Mouse (Mus musculus): Measurements from ENCODE around the gene Atg9a. TPM values are rescaled to one million over a fixed set of nuclear protein-coding genes. Genes with fewer than 3 reads are reported as not detected.

Gene Atg9a
- polyA plus RNA-seq, 1 experiment from 2014 or later = 48.8 TPM

GRCm38 (mm10) chr1:75140601-75141190, 51.3 kb downstream of the Atg9a start:
- no peak for ATAC-seq
- H3K9me3 ChIP-seq (ENCODE audit: control insufficient read depth, low read length) = no peaks in the 10 kb centered on the region
- H3K4me3 ChIP-seq (replicated peaks; ENCODE audit: low read length) = peak overlapping the region; percentile 92
- peaks cover 23% of the 10 kb centered on the region for H3K4me1 ChIP-seq (replicated peaks; ENCODE audit: control insufficient read depth, insufficient read depth, low read length)
- H3K27me3 ChIP-seq (replicated peaks; ENCODE audit: control insufficient read depth, insufficient read depth, low read length) = no peaks in the 10 kb centered on the region
- H3K9ac ChIP-seq (replicated peaks; ENCODE audit: low read depth, low read length) = peak overlapping the region; percentile 96
- H3K36me3 ChIP-seq (ENCODE audit: control insufficient read depth, insufficient read depth) = peaks cover 18% of the 10 kb centered on the region
- 62% methylated on average over 4 of the region's 4 CpGs for WGBS
- H3K4me2 ChIP-seq (ENCODE audit: low read length) = peak overlapping the region; percentile 89
- H3K27ac ChIP-seq (ENCODE audit: low read length) = no peak overlapping the region

GRCm38 (mm10) chr1:75138448-75138847, 53.5 kb downstream of the Atg9a start:
- Histone ChIP-seq H3K4me2 (ENCODE audit: low read length) (no peak overlapping the region), H3K27ac (ENCODE audit: low read length) (no peak overlapping the region), H3K4me1 (replicated peaks; ENCODE audit: control insufficient read depth, insufficient read depth, low read length) (peaks cover 13% of the 10 kb centered on the region), H3K4me3 (replicated peaks; ENCODE audit: low read length) (no peak overlapping the region), H3K27me3 (replicated peaks; ENCODE audit: control insufficient read depth, insufficient read depth, low read length) (no peaks in the 10 kb centered on the region), H3K9me3 (ENCODE audit: control insufficient read depth, low read length) (no peaks in the 10 kb centered on the region), H3K9ac (replicated peaks; ENCODE audit: low read depth, low read length) (no peak overlapping the region), H3K36me3 (ENCODE audit: control insufficient read depth, insufficient read depth) (peaks cover 13% of the 10 kb centered on the region; the same call in 1 of the 2 replicates)
- no peak for ATAC-seq
- 93% methylated on average over 2 of the region's 2 CpGs for WGBS

GRCm38 (mm10) chr1:75136730-75137129, 55.3 kb downstream of the Atg9a start:
- no peak for ATAC-seq
- Histone ChIP-seq H3K36me3 (ENCODE audit: control insufficient read depth, insufficient read depth) (peaks cover 13% of the 10 kb centered on the region; the same call in 1 of the 2 replicates), H3K4me2 (ENCODE audit: low read length) (no peak overlapping the region), H3K4me1 (replicated peaks; ENCODE audit: control insufficient read depth, insufficient read depth, low read length) (peaks cover 13% of the 10 kb centered on the region), H3K9ac (replicated peaks; ENCODE audit: low read depth, low read length) (no peak overlapping the region), H3K27ac (ENCODE audit: low read length) (no peak overlapping the region), H3K9me3 (ENCODE audit: control insufficient read depth, low read length) (no peaks in the 10 kb centered on the region), H3K27me3 (replicated peaks; ENCODE audit: control insufficient read depth, insufficient read depth, low read length) (no peaks in the 10 kb centered on the region), H3K4me3 (replicated peaks; ENCODE audit: low read length) (no peak overlapping the region)
- WGBS = 78% methylated on average over 3 of the region's 3 CpGs

- 94% methylated on average over 6 of the region's 6 CpGs for WGBS
These were observed 55.7 kb downstream of the Atg9a start for GRCm38 (mm10) chr1:75136293-75136692.

GRCm38 (mm10) chr1:75133421-75134207, 58.4 kb downstream of the Atg9a start, which contains the start of gene Slc23a3:
TSS of gene Slc23a3 (minus strand) at chr1:75133890.
- no peak for ATAC-seq

More at GRCm38 (mm10) chr1:75136293-75136692, 55.7 kb downstream of the Atg9a start:
- H3K9ac ChIP-seq (replicated peaks; ENCODE audit: low read depth, low read length) = no peak overlapping the region
- H3K4me1 ChIP-seq (replicated peaks; ENCODE audit: control insufficient read depth, insufficient read depth, low read length) = peaks cover 13% of the 10 kb centered on the region
- peaks cover 13% of the 10 kb centered on the region; the same call in 1 of the 2 replicates for H3K36me3 ChIP-seq (ENCODE audit: control insufficient read depth, insufficient read depth)
- no peak for ATAC-seq
- H3K27me3 ChIP-seq (replicated peaks; ENCODE audit: control insufficient read depth, insufficient read depth, low read length) = no peaks in the 10 kb centered on the region
- H3K9me3 ChIP-seq (ENCODE audit: control insufficient read depth, low read length) = no peaks in the 10 kb centered on the region
- no peak overlapping the region for H3K27ac ChIP-seq (ENCODE audit: low read length)
- no peak overlapping the region for H3K4me3 ChIP-seq (replicated peaks; ENCODE audit: low read length)
- H3K4me2 ChIP-seq (ENCODE audit: low read length) = no peak overlapping the region

More at GRCm38 (mm10) chr1:75133421-75134207, 58.4 kb downstream of the Atg9a start, which contains the start of gene Slc23a3:
- WGBS = 72% methylated on average over 12 of the region's 12 CpGs
- Histone ChIP-seq H3K27ac (ENCODE audit: low read length) (no peak within 1 kb of the TSS), H3K4me2 (ENCODE audit: low read length) (no peak within 1 kb of the TSS), H3K36me3 (ENCODE audit: control insufficient read depth, insufficient read depth) (peaks cover 10% of the 10 kb centered on the region; the same call in 1 of the 2 replicates), H3K27me3 (replicated peaks; ENCODE audit: control insufficient read depth, insufficient read depth, low read length) (no peaks in the 10 kb centered on the region), H3K9me3 (ENCODE audit: control insufficient read depth, low read length) (no peaks in the 10 kb centered on the region), H3K9ac (replicated peaks; ENCODE audit: low read depth, low read length) (no peak within 1 kb of the TSS), H3K4me3 (replicated peaks; ENCODE audit: low read length) (no peak within 1 kb of the TSS), H3K4me1 (replicated peaks; ENCODE audit: control insufficient read depth, insufficient read depth, low read length) (no peaks in the 10 kb centered on the region)

Small RNAs within 50 kb of the gene (microRNA-seq; reads per million reads assigned to microRNA genes)
- not detected for gene Gm27943

Other genes starting within 250 kb of the Atg9a start
- gene Ihh, start 240.5 kb downstream of the Atg9a start, polyA plus RNA-seq (2015; fragmentation: Nextera tagmentation; extraction: Ambion mirVana) = 0.16 TPM in 2 replicates
- 6.6 and 8.2 TPM in 2 replicates for gene Nhej1, start 67.0 kb downstream of the Atg9a start, polyA plus RNA-seq (2015; fragmentation: Nextera tagmentation; extraction: Ambion mirVana)
- gene Slc23a3, start 58.3 kb downstream of the Atg9a start, polyA plus RNA-seq (2015; fragmentation: Nextera tagmentation; extraction: Ambion mirVana) = not detected in 2 replicates
- 57.1 and 58.5 TPM in 2 replicates for gene Cnppd1, start 49.5 kb downstream of the Atg9a start, polyA plus RNA-seq (2015; fragmentation: Nextera tagmentation; extraction: Ambion mirVana)
- gene Retreg2, start 49.4 kb downstream of the Atg9a start, polyA plus RNA-seq (2015; fragmentation: Nextera tagmentation; extraction: Ambion mirVana) = 91.9 and 102 TPM in 2 replicates
- gene Zfand2b, start 23.6 kb downstream of the Atg9a start, polyA plus RNA-seq (2015; fragmentation: Nextera tagmentation; extraction: Ambion mirVana) = 41.9 and 47.2 TPM in 2 replicates
- 44.0 and 51.9 TPM in 2 replicates for gene Abcb6, start 11.8 kb downstream of the Atg9a start, polyA plus RNA-seq (2015; fragmentation: Nextera tagmentation; extraction: Ambion mirVana)
- gene Ankzf1, start within 50 bp of the Atg9a start, polyA plus RNA-seq (2015; fragmentation: Nextera tagmentation; extraction: Ambion mirVana) = 27.2 and 32.7 TPM in 2 replicates
- 20.7 and 22.0 TPM in 2 replicates for gene Glb1l, start 18.6 kb upstream of the Atg9a start, polyA plus RNA-seq (2015; fragmentation: Nextera tagmentation; extraction: Ambion mirVana)
- gene Stk16, start 18.6 kb upstream of the Atg9a start, polyA plus RNA-seq (2015; fragmentation: Nextera tagmentation; extraction: Ambion mirVana) = 130 and 151 TPM in 2 replicates
- gene Tuba4a, start 27.7 kb upstream of the Atg9a start, polyA plus RNA-seq (2015; fragmentation: Nextera tagmentation; extraction: Ambion mirVana) = 18.6 and 18.7 TPM in 2 replicates
- not detected in 2 replicates for gene A630095N17Rik, start 39.9 kb upstream of the Atg9a start, polyA plus RNA-seq (2015; fragmentation: Nextera tagmentation; extraction: Ambion mirVana)
- gene Dnajb2, start 44.2 kb upstream of the Atg9a start, polyA plus RNA-seq (2015; fragmentation: Nextera tagmentation; extraction: Ambion mirVana) = 51.5 and 59.3 TPM in 2 replicates
- gene Ptprn, start 72.3 kb upstream of the Atg9a start, polyA plus RNA-seq (2015; fragmentation: Nextera tagmentation; extraction: Ambion mirVana) = 6.1 and 10.7 TPM in 2 replicates
- 29.3 and 76.1 TPM in 2 replicates for gene Resp18, start 86.2 kb upstream of the Atg9a start, polyA plus RNA-seq (2015; fragmentation: Nextera tagmentation; extraction: Ambion mirVana)
- gene Dnpep, start 125.8 kb upstream of the Atg9a start, polyA plus RNA-seq (2015; fragmentation: Nextera tagmentation; extraction: Ambion mirVana) = 146 and 150 TPM in 2 replicates
- gene Des, start 168.1 kb upstream of the Atg9a start, polyA plus RNA-seq (2015; fragmentation: Nextera tagmentation; extraction: Ambion mirVana) = 1.2 and 1.5 TPM in 2 replicates
- 10.7 and 12.9 TPM in 2 replicates for gene Speg, start 183.1 kb upstream of the Atg9a start, polyA plus RNA-seq (2015; fragmentation: Nextera tagmentation; extraction: Ambion mirVana)
- gene Gmppa, start 243.7 kb upstream of the Atg9a start, polyA plus RNA-seq (2015; fragmentation: Nextera tagmentation; extraction: Ambion mirVana) = 86.4 and 93.1 TPM in 2 replicates

All from forebrain, embryonic 16.5 days (tissue).